Mouse (Mus musculus) thymus, postnatal 10 days (tissue): ENCODE data around the gene Mecom.
"Not testable (repeated sequence)": the region's sequence is repeated elsewhere in the genome, so short reads cannot be mapped to it uniquely, and the experiment has no call there.

ENCODE experiments used
- DNase-seq, 2 experiments: peaks; one replicate each; pipeline ENCODE4 v3.0.0; 2021; ENCODE audit warnings: low spot score in 2 of 2

Mecom gene

DNA sequence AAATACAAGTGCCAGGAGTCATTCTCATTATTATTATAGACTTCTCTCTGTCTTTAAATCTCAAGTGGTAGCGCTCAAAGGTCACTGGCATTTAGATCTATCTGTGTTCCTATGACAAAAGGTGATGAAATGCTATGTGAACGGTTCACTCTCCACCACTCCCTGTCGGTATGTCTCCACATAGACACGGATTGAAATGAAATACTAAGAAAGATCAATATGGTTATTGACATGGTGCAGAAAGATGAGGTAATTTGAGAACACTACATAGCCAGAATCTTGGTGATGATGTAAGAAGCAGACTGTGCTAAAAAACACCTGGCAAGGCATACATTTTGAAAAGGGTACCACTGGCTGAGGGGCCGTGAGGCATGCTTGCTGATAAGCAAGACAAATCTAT, 294.1 kb downstream of the Mecom start:
- no peak for DNase-seq

DNA sequence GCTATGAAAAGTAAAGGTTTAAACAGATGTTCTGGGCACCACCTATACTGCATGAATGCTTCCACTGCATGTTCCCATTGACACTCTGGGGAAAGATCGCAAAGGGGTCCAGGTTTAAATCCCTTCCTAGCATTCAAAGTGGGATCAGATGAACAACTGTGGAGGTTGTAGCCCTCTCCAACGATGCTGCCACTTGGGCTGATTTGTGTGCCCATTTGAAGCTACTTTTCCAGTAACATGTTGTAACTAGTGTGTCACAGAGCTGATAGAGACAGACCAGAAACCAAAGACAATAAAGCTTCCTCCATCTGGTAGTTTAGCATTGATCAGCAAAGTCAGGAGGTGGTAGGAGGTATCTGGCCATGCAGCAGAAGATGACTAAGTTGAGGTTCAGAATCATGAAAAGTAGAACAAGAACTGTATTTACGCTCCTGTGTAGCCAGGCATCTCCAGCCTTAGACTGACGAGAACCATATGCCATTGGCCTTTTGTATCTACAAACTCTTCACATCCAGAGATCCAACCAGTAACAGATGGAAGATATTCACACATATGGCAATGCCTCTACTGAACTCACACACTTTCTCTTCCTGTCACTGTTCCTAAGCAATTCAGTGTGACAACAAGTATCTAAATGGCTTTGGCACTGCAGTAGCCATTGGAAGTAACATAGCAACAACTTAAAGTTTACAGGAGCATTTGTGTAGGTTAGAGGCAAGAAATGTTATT, 299.0 kb downstream of the Mecom start:
- no peak for DNase-seq

DNA sequence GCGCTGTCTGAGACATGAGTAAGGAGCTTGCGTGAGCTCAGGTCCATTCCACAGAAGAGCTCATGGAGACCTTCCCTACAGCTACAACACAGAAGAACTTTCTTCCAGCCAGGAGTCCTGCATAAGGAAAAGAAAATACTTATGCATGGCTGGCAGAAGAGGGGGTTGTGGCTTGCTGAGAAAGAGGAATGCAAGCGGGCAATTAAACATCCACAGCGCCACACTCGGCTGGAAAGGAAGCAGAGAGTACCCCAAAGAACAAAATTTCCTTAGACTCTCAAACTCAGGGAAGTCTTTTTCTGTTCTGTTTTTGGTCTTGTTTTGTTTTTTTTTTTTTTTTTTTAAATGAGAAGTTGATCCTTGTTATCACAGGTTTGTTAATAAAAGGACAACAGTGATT, 300.6 kb downstream of the Mecom start:
- DNase-seq = no peak

DNA sequence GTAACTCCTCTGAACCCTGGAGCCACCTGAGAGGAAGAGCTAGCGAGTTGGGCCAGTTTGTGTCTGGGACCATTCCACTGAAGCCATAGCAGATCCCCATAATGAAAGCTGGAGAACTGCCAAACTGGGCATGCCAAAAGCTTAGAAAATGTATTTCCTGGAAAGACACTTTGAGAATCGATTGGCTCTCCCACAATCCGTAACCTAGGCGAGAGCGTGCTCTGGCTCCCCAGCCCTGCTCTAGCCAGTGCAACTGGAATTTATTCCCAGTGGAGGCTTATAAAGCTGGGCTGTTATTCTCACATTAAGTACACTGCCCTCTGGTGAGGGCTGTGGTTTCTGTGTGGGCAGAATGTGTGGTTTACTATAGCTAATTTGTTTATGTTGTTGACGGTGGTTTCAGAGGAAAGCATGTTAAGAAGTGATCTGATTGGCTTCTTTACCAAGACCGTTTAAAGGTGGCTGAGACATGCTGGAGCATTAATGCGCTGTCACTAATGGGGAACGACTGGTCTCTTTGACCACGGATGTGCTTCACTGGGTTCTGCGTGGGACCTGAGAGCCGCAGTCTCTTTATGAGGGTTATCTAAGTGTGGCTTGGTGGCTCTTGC, 301.3 kb downstream of the Mecom start:
- DNase-seq = no peak

DNA sequence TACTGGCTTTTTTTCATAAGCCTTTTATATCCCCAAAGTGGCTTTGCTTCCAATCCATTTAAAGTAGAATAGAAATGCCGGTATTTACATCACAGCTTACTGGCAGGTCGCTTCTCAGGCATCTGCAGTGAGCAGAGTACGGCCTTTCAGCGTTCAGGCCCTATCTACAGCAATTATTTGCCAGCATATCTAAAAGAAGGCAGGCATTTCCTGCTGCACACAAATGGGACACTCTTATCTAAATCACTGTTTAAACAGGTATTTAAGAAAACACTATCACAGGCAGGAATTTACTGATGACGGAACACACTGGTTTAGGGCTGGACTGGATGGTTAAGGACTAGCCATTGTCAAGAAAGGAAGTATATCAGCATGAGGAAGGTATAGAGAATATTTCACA, 301.9 kb downstream of the Mecom start:
- no peak for DNase-seq

DNA sequence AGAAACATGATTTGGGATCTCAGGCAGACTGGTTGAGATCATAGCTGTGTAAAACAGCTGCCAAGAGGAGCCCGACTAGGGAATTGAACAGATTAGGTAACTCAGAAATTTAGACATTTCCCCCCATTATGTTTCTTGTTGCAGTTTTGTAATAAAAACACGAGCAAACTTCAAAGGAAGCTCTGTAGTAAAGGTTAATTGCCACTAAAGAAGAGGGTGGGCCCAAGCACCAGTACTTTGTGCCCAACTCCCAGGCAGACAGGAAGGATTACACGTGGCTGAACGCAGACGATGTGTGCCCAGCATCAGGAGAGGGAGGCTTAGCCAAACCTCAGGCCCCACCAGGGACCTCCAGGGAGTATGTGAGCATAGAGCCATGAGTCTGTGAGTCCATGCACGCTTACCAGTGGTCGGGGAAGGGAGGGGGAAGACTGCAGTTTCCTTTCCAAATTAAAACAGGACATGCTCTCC, 303.4 kb downstream of the Mecom start:
- DNase-seq = no peak

DNA sequence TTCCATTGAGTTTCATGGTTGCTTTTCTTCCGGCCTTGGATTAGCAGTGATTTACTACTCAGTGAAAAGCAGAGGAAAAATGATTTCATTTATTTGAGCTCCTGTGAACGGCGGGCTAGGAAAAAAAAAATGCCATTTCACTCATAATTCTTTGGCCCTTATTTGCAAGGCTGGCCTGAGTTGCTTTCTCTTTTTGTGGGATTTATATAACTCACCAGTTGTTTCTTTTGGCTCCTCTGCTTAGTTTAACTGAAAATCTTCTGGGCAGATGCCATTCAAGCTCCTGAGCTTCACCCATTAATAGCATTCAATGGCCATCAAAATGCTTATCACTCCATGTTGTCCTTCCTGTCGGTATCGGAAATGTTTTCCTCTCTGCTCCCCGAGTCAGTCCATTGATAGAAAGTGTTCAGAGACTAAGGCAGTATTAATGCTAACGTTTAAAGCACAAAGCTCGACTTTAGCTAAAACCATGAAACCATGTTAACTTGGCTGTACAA, 304.0 kb downstream of the Mecom start:
- DNase-seq = no peak

DNA sequence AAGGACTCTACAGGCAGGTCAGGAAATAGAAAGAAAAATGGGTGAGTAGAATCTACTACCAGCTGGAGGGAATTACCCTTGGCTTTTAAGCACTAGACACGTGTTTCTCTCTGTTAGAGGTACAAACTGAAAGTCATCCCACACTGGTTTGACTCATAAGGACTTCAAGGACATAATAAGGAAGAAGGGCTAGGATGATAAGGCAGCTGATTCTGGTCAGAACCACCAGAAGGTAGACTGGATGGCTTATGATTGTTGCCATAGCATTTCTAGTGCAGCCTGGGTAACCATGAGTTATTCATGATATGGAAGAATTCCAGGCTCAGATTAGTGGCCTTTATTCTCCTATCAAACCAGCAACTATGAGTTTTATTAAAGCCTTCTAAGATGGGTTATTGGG, 308.4 kb downstream of the Mecom start:
- DNase-seq = no peak

DNA sequence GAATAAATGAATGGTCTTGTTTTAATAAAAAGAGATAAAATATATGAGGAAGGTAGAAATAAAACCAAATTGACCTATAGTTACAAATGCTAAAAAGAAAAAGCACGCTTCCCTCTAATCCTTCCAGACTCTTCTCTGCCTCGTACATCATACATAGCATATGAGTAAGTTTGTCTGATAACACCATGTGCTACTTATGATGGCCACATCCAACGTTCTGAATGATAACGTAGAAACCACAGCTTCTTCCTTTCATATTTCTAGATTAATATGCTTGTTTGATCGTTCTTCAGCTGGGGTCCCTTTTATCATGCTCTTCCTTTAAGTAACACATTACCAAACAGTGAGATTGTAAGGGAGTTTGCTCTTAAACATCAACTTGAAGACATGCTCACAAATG, 310.3 kb downstream of the Mecom start:
- DNase-seq = no peak

DNA sequence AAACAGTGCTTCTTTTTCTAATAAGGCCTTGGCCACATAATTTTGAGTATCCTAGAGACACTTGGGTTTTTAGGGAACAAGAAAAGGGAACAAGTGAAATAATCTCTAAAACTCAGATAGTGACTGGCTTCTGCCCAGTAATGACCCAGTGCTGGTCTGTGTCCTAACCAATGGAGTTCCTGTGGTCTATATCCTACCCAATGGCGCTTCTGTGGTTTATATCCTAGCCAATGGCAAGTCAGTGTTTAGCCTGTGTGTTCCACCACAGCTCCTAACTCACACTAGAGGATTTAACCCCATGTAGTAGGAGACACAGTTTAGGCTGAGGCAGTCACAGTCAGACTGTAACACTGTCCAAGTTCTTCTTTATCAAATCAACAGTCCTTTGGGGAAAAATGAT, 313.8 kb downstream of the Mecom start:
- DNase-seq = no peak

DNA sequence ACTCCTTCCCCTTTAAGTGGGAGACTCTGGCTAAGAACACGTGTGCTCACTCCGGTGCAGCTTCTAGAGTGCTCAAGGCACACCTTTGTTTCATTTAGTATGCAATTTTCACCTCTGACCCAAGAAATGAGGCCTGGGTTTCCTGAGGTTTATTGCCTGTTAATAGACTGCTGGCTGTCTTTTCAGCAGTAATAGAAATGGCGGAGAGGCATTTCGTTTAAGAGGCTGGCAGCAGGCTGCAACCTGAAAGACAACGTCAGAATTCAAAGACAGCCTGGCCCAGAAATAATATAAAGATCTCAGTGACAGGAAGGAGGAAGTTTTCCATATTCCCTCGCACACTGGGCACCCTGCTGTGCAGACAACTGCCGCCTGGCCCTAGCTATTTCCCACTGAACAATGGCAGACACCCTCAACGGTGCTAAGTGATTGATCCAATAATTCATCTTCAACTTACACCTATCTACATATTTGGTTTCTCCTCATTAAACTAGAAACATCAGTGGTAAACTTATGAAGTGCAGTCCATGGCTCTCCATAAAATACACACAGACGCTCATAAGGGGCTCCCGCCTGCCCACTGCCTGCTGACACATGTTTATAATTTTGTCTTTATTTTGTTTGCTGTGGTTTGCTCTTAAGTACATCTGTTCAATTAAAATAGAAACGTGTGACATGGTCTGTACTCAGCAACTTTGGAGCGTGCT, 319.7 kb downstream of the Mecom start:
- DNase-seq = no peak

DNA sequence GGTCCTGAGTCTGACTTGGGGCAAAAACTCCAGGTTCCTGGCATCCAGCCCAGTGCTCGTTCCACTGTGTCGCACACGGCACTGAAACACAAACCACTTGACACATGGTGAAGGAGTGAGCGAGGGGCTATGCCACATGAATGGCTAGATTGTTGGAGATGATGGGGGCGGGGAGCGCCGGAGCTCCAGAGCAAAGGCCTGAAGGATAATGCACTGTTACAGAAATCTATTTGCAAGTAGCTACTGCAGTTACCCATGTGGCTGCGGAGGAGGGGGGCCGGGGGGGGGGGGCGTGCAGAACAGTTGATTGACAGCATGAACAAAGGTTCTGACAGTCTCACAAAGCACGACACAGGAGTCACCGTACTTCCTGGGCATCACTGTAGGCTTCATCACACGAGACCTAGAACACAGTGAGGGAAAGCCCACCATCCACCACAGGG, 320.9 kb downstream of the Mecom start:
- no peak for DNase-seq

DNA sequence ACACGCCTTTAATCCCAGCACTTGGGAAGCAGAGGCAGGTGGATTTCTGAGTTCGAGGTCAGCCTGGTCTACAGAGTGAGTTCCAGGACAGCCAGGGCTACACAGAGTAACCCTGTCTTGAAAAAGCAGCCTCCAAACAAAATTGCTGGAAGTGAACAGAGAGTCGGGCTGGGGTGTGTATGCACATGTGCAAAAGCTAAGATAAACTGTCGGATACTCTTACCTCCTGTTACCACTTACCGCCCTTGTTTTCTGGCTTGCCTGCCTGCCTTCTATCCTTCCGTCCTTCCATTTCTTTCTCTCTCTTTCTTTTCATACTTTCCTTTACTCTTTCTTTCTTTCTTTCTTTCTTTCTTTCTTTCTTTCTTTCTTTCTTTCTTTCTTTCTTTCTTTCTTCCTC, 322.6 kb downstream of the Mecom start:
- not testable (repeated sequence) for DNase-seq

DNA sequence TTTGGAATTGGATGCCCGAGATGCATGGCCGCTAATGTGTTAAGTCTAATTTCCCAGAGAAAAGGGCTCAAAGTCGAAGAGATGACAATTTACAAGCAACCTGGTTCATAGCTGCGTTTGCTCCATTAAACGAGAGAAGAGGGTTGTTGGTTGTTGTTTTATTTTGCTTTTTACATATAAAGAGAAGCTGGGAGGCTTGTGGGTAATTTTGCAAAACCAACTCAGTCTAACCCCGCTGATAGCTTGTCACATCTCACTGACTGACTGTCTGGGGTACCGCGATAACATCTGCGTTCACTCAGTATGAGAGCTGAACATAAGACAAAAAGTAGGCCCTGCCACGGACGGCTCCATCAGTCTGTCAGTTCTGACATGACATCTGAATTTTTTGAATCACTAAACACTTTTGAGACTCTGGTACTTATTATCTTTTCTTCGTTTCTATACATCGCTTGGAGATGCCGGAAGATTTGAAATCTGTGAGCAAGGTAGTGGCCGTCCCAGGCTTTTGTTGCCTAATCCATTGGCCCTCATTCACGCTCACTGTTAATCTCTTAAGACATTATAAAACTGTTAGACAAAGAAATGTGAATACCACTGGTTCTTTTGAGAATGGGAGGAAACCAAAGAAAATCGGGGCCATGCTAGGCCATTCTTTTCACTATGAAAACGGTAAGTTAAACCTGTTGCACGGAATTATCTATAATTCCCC, 327.0 kb downstream of the Mecom start:
- no peak for DNase-seq

DNA sequence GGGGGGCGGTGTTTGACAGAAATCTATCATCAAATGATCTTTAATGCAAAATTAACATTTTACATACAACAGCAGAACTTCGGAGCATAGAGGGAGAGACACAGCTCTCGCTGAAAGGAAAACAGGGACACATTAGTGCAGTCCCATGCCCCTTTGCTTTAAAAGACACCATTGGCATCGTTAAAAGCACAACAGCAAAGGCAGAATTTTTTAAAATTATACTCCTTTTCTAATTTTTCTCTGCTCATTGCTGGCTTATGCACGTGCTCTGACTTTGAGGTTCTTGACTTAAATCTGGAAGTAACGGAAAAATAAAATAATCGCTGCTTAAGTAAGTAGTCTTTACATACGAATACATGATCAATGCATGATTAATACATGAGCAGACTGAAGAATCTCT, 327.9 kb downstream of the Mecom start:
- DNase-seq = no peak

DNA sequence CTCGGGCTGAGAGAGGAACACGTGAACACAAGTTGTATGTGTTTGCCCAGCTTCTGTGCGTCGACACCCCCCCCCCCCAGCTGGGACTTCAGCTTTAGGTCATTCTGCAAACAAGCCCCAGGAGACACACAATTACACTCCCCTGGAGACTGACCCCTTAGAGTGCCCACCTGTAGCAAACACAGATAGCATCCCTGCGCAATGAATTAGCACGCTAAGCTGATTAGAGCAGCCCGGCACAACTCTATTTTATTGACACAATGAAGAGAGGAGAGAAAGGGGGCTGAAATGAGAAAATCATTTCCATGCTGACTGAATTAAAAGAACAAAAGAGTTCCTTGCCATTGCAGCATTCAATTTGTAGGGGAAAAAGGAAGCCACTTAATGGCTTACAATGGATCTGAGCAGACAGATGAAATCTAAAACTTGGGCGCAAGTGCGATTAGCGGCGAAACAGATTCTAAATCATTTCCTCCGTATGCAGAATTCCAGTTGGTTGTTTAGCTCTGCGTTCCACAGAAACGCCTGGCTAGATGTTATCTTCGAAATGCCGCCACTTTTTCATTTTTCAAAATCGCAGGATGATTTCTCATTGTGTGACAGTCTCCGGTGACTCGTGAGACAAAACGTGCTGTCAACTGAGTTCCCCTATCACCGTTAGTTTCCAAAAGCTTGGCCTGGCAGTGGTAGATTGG, 328.5 kb downstream of the Mecom start:
- no peak for DNase-seq

DNA sequence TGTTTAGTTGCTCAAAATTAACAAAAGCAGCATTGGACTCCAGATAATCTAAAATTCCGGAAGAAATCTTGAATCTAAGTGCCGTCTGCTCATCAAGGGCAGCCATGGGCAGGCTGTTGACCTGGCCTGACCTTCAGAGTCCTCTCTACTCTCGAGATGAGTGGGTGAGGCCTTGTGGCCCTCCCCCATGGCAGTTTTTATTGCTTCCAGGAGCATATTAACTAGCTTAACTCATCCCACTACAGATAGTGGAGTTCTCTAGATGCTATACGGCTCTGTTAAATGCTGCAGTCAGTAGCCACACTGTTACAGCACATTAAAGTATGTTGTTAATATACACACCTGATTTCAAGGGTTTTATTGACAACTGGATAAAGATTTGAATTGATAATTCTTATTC, 333.2 kb downstream of the Mecom start:
- no peak for DNase-seq

DNA sequence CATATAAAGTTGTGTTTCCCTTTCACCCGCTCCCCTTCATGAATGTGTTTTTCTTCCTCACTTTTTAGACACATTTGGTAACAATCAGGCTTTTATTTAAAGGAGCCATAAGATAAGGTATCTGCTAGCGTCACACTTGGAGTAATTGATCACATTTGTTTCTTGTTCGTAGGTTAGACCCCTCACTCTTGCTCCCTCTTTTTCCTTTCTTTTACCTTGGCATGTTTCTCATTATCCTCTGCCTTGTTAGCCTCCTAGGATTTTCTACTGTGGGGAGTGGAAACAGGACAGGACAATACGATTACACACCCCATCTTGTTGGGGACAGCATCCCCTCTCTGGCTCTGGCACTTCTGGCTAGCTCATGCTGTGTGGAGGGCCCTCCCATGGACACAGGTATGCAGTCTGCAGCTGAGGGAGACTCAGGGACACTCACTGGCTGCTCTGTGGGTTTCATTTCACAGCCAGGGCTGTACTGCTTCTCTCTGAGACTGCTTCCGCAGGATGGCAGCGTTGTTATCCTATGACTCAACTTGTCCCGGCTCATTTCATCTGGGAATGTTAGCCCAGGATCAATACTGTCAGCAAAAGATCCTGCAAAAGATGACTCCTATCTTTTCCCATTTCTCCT, 334.2 kb downstream of the Mecom start:
- DNase-seq = no peak

DNA sequence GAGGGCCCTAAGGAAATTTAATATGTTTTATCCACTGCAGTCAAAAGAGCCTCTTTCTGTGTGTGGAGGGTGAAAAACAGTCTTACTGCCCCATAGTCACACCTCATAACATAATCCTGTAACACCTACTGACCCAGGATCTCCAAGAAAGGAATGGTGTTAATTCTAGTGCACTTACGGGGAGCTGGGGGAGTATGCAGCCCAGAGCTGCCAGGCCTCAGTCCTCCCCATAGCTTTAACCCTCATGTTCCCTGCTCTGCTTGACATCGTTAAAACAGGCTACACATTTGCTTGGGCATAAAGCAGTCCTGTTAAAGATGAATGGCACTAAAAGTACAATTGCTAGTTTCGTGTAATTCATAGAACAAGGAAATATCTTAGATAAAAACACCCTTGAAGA, 335.0 kb downstream of the Mecom start:
- DNase-seq = no peak

DNA sequence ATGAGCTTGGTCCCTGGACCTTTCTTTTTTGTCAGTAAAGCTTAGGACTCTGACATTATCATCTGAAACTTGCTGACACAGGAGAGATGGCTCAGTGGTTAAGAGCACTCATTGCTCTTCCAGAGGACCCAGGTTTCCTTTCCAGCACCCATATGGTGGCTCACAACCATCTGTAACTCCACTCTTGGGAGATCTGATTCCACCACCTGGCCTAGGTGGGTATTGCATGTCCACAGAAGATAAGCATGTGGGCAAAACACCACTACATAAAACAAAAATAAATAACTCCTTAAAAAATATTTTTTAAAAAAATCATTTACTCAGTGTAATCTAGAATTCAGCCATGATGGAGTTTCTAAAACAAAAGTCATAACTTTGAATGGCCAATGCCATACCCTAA, 338.7 kb downstream of the Mecom start:
- DNase-seq = peak in 1 of 2 experiments; percentile 5

DNA sequence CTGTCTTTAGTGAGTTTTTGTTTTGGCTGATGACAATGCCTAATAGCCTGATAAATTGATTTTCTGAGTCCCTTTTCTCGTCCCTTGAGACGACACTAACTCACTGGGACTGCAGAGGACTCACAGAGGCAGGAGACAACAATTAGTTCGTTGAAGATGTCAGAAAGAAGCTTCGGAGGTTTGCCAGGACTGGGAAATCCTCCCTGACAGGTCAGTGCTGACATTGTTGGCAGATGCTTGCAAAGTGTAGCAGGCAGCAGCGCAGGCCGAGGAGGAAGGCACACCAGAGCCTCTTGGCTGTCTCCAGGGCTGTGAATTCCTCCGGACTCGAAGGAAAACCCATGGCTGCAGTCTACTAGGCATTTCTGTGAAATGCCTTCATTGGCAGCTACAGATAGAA, 339.9 kb downstream of the Mecom start:
- no peak for DNase-seq
